Mouse (Mus musculus): Measurements from ENCODE around the gene Polr2l. TPM values are rescaled to one million over a fixed set of nuclear protein-coding genes. Genes with fewer than 3 reads are reported as not detected.

The Polr2l gene
- total RNA-seq, 2 experiments from 2014 or later = 40.8 to 45.7 TPM

DNA sequence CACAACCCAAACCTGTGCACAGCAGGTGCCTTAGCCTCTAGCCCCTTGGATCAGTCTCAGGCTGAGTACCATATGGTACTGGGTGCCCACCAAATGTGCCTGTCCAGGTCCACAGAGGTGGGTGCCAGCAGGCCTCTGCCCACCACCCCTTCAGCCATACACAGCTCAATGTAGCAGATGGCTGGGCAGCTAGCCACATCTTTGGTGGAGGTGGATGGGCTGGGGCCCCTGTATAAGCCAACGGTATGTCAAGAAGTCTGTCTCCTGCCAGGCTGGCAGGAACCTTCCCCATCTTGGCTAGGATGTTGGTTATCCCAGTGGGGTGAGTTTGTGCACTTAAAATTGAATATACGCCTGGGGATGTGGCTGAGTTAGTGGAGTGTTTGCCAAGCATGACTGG lies 10.7 kb upstream of the Polr2l start:
- intact Hi-C loops (cut with DNase I) = no loop called here
- DNase-seq (ENCODE audit: low spot score in 2 of 2) = no peak

DNA sequence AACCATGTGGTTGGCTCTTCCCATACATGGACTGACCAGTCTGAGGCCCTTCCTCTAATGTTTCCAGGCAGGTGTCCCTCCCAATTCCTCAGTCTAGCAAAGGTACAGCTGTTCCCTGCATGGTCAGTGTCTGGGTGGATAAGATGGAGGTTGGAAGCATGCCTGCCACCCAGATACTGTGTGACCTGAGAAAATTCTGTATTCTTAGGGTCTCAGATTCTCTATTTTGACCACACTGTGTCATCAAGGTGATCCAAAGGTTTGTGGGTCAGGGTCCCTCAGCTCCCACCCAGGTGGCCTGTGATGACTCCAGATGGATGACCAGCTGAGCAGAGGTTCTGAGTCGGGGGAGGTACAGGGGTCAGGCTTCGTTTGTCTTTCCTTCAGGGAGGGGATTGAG lies 10.3 kb upstream of the Polr2l start:
- no peak for DNase-seq (ENCODE audit: low spot score in 2 of 2)
- intact Hi-C loops (cut with DNase I) = no loop called here

GRCm38 (mm10) chr7:141484186-141485120 lies 9.5 kb upstream of the Polr2l start:
- DNase-seq (ENCODE audit: low spot score in 2 of 2) = no peak
- intact Hi-C loops (cut with DNase I) = no loop called here

- intact Hi-C loops (cut with DNase I) = no loop called here
- DNase-seq (ENCODE audit: low spot score in 2 of 2) = no peak
Observed at GRCm38 (mm10) chr7:141483114-141483653, 8.3 kb upstream of the Polr2l start.

GRCm38 (mm10) chr7:141482531-141483024 lies 7.6 kb upstream of the Polr2l start:
- DNase-seq (ENCODE audit: low spot score in 2 of 2) = no peak
- intact Hi-C loops (cut with DNase I) = no loop called here

- intact Hi-C loops (cut with DNase I) = loop anchor here (1.0 to 2.0 kb wide), 2 partner anchors 44 to 185 kb away; no protein-coding TSS in a partner anchor
- peak; percentile 52 to 69 for DNase-seq (ENCODE audit: low spot score in 2 of 2)
Observed at GRCm38 (mm10) chr7:141481498-141482401, 6.8 kb upstream of the Polr2l start.

DNA sequence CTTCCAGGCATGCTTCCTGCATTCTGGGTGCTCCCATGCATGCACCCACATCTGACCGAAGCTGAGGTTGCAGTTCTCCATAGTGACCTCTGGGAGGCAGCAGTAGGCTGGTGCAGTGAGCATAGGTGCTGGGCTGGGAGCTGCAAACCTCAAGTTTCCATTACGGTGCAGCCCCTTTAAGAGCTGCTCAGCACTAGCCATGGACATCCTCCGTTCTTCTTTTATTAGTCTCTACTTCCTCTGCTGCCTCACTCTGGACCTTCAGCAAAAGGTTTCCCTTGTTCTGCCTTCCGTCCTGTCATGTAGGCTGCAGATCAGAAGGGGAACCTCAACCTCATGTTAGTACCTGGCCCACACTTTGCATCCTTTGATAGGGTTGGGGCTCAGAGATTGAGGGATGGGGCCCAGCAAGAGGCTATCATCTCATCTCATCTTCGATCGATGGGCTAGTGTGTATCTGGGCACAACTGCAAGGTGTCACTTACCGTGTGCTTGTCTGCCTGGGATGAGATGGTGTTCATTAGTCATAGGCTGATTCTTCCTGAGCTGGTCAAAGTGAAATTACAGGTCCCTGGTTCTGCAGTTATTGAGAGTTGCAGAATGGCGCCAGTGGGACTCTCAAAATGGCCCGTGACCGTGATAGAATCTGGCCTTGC lies 6.0 kb upstream of the Polr2l start:
- intact Hi-C loops (cut with DNase I) = loop anchor here (1.0 to 2.0 kb wide), 2 partner anchors 44 to 186 kb away; no protein-coding TSS in a partner anchor
- DNase-seq (ENCODE audit: low spot score in 2 of 2) = peak; percentile 80 to 87

- DNase-seq (ENCODE audit: low spot score in 2 of 2) = no peak
- intact Hi-C loops (cut with DNase I) = no loop called here
Observed at GRCm38 (mm10) chr7:141478270-141478748, 3.4 kb upstream of the Polr2l start.

- intact Hi-C loops (cut with DNase I) = no loop called here
- DNase-seq (ENCODE audit: low spot score in 2 of 2) = no peak
Observed at GRCm38 (mm10) chr7:141477578-141478269, 2.8 kb upstream of the Polr2l start.

DNA sequence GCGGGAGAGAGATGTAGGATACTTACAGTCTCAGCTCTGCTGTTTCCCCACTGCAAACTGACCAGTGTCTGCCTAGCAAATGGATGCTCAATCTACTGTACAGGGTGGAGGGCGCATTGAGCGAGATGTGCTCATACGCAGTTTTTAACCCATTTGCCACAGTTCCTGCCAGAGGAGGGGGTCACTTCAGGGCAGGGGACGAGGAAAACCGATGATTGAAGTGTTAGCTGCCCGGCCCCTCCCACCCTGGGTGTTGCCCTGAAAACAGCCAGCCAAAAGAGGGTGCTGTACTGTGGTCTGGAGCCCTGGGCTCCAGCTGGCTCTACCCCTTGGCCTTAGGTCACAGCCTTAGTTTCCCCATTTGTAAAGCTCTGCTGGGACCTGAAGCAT lies 2.0 kb upstream of the Polr2l start:
- intact Hi-C loops (cut with DNase I) = no loop called here
- no peak for DNase-seq (ENCODE audit: low spot score in 2 of 2)

- intact Hi-C loops (cut with DNase I) = no loop called here
- DNase-seq (ENCODE audit: low spot score in 2 of 2) = peak in 1 of 2 experiments; percentile 70
Observed at GRCm38 (mm10) chr7:141476226-141476980, 1.5 kb upstream of the Polr2l start.

DNA sequence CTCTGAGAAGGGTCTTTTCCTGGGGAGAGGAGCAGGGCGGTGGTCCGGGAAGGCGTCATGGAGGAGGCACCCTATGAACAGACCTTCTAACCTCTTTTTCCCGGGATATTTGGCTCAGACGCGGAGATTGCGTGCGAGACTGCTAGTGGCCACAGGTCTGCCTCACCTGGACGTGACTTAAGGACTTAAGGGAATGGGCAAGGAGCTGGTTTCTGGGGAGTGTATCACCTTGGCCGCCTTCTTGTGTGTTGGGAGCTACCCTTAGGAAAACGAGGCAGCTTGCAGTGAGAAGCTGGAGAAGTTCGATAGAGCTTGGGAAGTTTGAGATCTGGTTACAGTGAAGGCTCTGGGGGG lies 850 bp upstream of the Polr2l start:
- no peak for DNase-seq (ENCODE audit: low spot score in 2 of 2)
- intact Hi-C loops (cut with DNase I) = no loop called here

- DNase-seq (ENCODE audit: low spot score in 2 of 2) = no peak
- intact Hi-C loops (cut with DNase I) = no loop called here
Observed at GRCm38 (mm10) chr7:141474160-141474559, 772 bp downstream of the Polr2l start.

DNA sequence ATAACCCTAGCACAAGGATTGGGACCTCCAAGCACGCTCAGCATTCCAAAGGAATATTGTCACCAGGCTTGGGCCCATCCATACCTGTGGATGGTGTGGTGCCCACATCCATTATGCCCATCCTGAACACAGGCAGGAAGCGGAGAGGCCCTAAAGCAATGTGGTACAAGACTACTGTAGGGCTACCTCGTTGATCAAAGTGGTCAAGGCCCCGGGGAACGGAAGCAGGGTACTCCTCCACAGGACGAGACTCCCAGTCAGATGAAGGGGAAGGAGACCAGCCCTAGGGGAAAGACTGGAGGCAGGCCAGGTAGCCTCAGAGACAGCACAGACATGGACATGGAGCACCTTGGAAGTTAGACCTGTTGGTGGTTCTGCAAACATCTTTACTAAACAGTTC lies 2.2 kb downstream of the Polr2l start:
- intact Hi-C loops (cut with DNase I) = no loop called here
- no peak for DNase-seq (ENCODE audit: low spot score in 2 of 2)

- intact Hi-C loops (cut with DNase I) = no loop called here
- no peak for DNase-seq (ENCODE audit: low spot score in 2 of 2)
Observed at GRCm38 (mm10) chr7:141472226-141472625, 2.7 kb downstream of the Polr2l start.

- intact Hi-C loops (cut with DNase I) = no loop called here
Observed at GRCm38 (mm10) chr7:141471236-141471635, 3.7 kb downstream of the Polr2l start.

GRCm38 (mm10) chr7:141470637-141470944 lies 4.3 kb downstream of the Polr2l start:
- DNase-seq (ENCODE audit: low spot score in 2 of 2) = no peak
- intact Hi-C loops (cut with DNase I) = no loop called here

More at GRCm38 (mm10) chr7:141471236-141471635, 3.7 kb downstream of the Polr2l start:
- no peak for DNase-seq (ENCODE audit: low spot score in 2 of 2)
